Mouse (Mus musculus): ENCODE measurements at regions not wholly inside any gene's neighbourhood (a gene's known extent, or its start where the extent isn't known, plus 50 kb on each side); places are given as distances from the start of the nearest gene placed in this dataset.

DNA sequence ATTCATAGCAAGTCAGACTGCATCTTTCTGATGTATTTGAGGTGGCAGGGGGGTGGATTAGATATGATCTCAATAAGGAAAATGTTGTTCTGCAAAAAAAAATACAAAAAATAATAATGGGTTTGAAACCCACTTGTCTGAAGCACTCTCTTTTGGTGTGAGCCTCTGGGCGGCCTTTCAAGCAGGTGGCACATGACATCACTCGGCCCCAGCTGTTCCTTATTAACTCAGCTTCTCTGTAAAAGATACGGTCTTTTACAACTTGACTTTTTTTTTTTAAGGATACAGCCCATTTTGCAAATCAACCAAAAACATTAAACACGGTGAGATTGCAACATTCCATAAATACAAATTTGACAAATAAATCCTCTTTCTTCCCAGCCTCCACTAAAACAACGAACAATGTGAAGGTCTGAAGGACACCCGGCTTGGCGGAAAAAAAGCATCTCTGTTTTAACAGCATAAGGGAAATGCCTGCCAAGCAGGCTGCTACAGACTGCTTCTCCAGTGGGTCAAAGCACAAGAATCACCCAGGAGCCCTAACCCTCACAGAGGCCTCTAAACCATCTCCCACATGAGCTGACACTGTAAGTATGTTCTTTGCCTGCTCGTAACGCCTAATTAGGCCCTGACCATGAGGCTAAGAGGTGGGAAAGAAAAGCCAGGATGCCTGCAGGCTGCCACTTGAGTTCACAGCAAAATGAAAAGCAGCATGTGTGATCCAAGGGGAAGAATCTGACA is 283.8 kb upstream of the Arx start:
- no peak for TF ChIP-seq CTCF (IDR thresholded peaks at IDR 0.05; ENCODE audit: low read depth)
- TF ChIP-seq EP300 (IDR thresholded peaks at IDR 0.05; ENCODE audit: low read depth) = no peak
